Mouse (Mus musculus) frontal cortex, postnatal 25 days (tissue): ENCODE data around the gene Scap.
"Not testable (repeated sequence)": the region's sequence is repeated elsewhere in the genome, so short reads cannot be mapped to it uniquely, and the experiment has no call there.

Source experiments
- DNase-seq, 2 experiments: peaks; one replicate each; pipeline ENCODE4 v3.0.0; 2022; ENCODE audit warnings: low spot score in 2 of 2

Gene Scap

GRCm38 (mm10) chr9:110330913-110331312 is 2.2 kb upstream of the Scap start:
- DNase-seq = not testable (repeated sequence)

- no peak for DNase-seq
These were observed 790 bp downstream of the Scap start for GRCm38 (mm10) chr9:110333896-110334259.

- no peak for DNase-seq
These were observed 1.8 kb downstream of the Scap start for GRCm38 (mm10) chr9:110334849-110335248.

GRCm38 (mm10) chr9:110340037-110340750 is 7.1 kb downstream of the Scap start:
- DNase-seq = no peak

- DNase-seq = no peak
These were observed 8.9 kb downstream of the Scap start for GRCm38 (mm10) chr9:110342008-110342407.

- no peak for DNase-seq
These were observed 10.7 kb downstream of the Scap start for GRCm38 (mm10) chr9:110343805-110344204.

GRCm38 (mm10) chr9:110345057-110345739 is 12.1 kb downstream of the Scap start:
- no peak for DNase-seq

- DNase-seq = no peak
These were observed 15.8 kb downstream of the Scap start for GRCm38 (mm10) chr9:110348899-110349298.

GRCm38 (mm10) chr9:110350188-110350587 is 17.1 kb downstream of the Scap start:
- DNase-seq = no peak

- no peak for DNase-seq
These were observed 17.5 kb downstream of the Scap start for GRCm38 (mm10) chr9:110350612-110351011.

- no peak for DNase-seq
These were observed 18.3 kb downstream of the Scap start for GRCm38 (mm10) chr9:110351350-110351749.

- DNase-seq = no peak
These were observed 19.0 kb downstream of the Scap start for GRCm38 (mm10) chr9:110351932-110352632.

- no peak for DNase-seq
These were observed 25.3 kb downstream of the Scap start for GRCm38 (mm10) chr9:110358341-110358740.

- no peak for DNase-seq
These were observed 28.2 kb downstream of the Scap start for GRCm38 (mm10) chr9:110361299-110361698.

GRCm38 (mm10) chr9:110362337-110362736 is 29.2 kb downstream of the Scap start:
- DNase-seq = no peak

GRCm38 (mm10) chr9:110366746-110367145 is 33.7 kb downstream of the Scap start:
- DNase-seq = no peak

GRCm38 (mm10) chr9:110369860-110370259 is 36.8 kb downstream of the Scap start:
- no peak for DNase-seq

- no peak for DNase-seq
These were observed 40.8 kb downstream of the Scap start for GRCm38 (mm10) chr9:110373871-110374270.

- DNase-seq = no peak
These were observed 42.6 kb downstream of the Scap start for GRCm38 (mm10) chr9:110375668-110376067.

GRCm38 (mm10) chr9:110377655-110378054 is 44.6 kb downstream of the Scap start:
- not testable (repeated sequence) for DNase-seq

GRCm38 (mm10) chr9:110379361-110379760 is 46.3 kb downstream of the Scap start:
- no peak for DNase-seq

GRCm38 (mm10) chr9:110380662-110381061 is 47.6 kb downstream of the Scap start:
- DNase-seq = no peak

- no peak for DNase-seq
These were observed 48.2 kb downstream of the Scap start for GRCm38 (mm10) chr9:110381292-110381691.
